Mouse (Mus musculus): ENCODE measurements around the gene Kdsr. TPM values are rescaled to one million over a fixed set of nuclear protein-coding genes. Genes with fewer than 3 reads are reported as not detected.

Gene Kdsr
- total and polyA plus RNA-seq, 2 experiments from 2014 or later: 8.9 to 17.6 TPM

DNA sequence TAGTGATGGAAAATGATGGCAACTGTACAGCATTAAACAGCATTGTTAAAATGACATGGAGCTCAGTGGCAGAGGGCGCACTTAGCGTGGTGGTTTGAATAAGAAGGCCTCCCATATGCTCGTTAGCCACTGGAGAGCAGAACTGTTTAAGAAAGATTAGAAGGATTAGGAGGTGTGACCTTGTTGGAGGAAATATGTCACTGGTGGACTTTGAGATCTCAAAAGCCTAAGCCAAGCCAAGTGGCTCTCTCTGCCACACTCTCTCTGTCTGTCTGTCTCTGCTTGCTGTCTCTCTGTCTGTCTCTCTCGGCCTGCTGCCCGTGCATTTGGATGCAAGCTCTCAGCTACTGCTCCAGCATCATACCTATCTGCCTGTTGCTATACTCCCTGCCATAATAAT, 63.1 kb downstream of the Kdsr start:
- Histone ChIP-seq H3K27me3 (ENCODE audit: insufficient read depth, low read length) (no peaks in the 10 kb centered on the region), H3K36me3 (ENCODE audit: insufficient read depth, low read length) (no peaks in the 10 kb centered on the region), H3K9me3 (ENCODE audit: low read length) (no peaks in the 10 kb centered on the region), H3K4me3 (ENCODE audit: low read length) (no peak overlapping the region), H3K4me1 (ENCODE audit: insufficient read depth, low read length) (0 out of 2 replicates have a peak, but pooled peaks cover 3% of the 10 kb centered on the region), H3K27ac (no peak overlapping the region), H3K9ac (replicated peaks; ENCODE audit: low read length) (no peak overlapping the region), H3K4me2 (ENCODE audit: low read depth, low read length) (no peak overlapping the region)
- no peak for ATAC-seq
- no peak for TF ChIP-seq CTCF (IDR thresholded peaks at IDR 0.05; ENCODE audit: low read depth)
- no peak for DNase-seq (ENCODE audit: low spot score)
- WGBS: 86% methylated on average over 5 of the region's 5 CpGs

DNA sequence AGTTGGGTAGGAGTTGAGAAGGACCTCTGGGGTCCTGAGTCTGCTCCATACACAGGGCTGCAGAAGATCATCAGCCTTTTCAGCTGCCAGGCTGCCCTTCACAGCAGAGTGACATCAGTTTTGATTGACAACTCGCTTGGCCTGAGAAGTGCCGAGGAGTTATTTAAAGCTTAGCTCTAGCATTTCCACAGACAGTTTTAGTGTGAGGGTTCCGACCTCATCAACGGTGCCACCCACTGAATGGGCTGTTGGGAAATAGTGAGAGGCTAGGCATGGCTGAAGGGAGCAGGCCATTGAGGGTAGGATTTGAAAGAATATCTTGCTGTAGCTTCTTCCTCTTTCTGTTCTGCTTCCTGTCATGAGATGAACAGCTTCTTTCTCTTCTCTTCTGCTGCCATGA, 63.9 kb downstream of the Kdsr start:
- WGBS: 84% methylated on average over 4 of the region's 4 CpGs
- Histone ChIP-seq H3K4me2 (ENCODE audit: low read depth, low read length) (no peak overlapping the region), H3K4me3 (ENCODE audit: low read length) (no peak overlapping the region), H3K27ac (no peak overlapping the region), H3K4me1 (ENCODE audit: insufficient read depth, low read length) (no peaks in the 10 kb centered on the region), H3K36me3 (ENCODE audit: insufficient read depth, low read length) (no peaks in the 10 kb centered on the region), H3K9ac (replicated peaks; ENCODE audit: low read length) (no peak overlapping the region), H3K9me3 (ENCODE audit: low read length) (no peaks in the 10 kb centered on the region), H3K27me3 (ENCODE audit: insufficient read depth, low read length) (no peaks in the 10 kb centered on the region)
- DNase-seq (ENCODE audit: low spot score) (no peak), ATAC-seq (no peak)
- no peak for TF ChIP-seq CTCF (IDR thresholded peaks at IDR 0.05; ENCODE audit: low read depth)

- 87% methylated on average over 6 of the region's 6 CpGs for WGBS
- Histone ChIP-seq H3K4me3 (ENCODE audit: low read length) (no peak overlapping the region), H3K9ac (replicated peaks; ENCODE audit: low read length) (no peak overlapping the region), H3K27me3 (ENCODE audit: insufficient read depth, low read length) (no peaks in the 10 kb centered on the region), H3K9me3 (ENCODE audit: low read length) (no peaks in the 10 kb centered on the region), H3K4me2 (ENCODE audit: low read depth, low read length) (no peak overlapping the region), H3K27ac (no peak overlapping the region), H3K4me1 (ENCODE audit: insufficient read depth, low read length) (no peaks in the 10 kb centered on the region), H3K36me3 (ENCODE audit: insufficient read depth, low read length) (no peaks in the 10 kb centered on the region)
- TF ChIP-seq CTCF (IDR thresholded peaks at IDR 0.05; ENCODE audit: low read depth): no peak
- no peak for ATAC-seq
- no peak for DNase-seq (ENCODE audit: low spot score)
These were observed 65.2 kb downstream of the Kdsr start for GRCm38 (mm10) chr1:106694316-106694715.

GRCm38 (mm10) chr1:106692599-106692998, 66.9 kb downstream of the Kdsr start:
- ATAC-seq: no peak
- no peaks in the 10 kb centered on the region for H3K27me3 ChIP-seq (ENCODE audit: insufficient read depth, low read length)
- no peak for DNase-seq (ENCODE audit: low spot score)
- no peak overlapping the region for H3K9ac ChIP-seq (replicated peaks; ENCODE audit: low read length)
- no peak for TF ChIP-seq CTCF (IDR thresholded peaks at IDR 0.05; ENCODE audit: low read depth)
- no peaks in the 10 kb centered on the region for H3K4me1 ChIP-seq (ENCODE audit: insufficient read depth, low read length)
- no peak overlapping the region for H3K4me3 ChIP-seq (ENCODE audit: low read length)
- no peaks in the 10 kb centered on the region for H3K36me3 ChIP-seq (ENCODE audit: insufficient read depth, low read length)
- H3K4me2 ChIP-seq (ENCODE audit: low read depth, low read length): no peak overlapping the region
- H3K27ac ChIP-seq: no peak overlapping the region
- no peaks in the 10 kb centered on the region for H3K9me3 ChIP-seq (ENCODE audit: low read length)

DNA sequence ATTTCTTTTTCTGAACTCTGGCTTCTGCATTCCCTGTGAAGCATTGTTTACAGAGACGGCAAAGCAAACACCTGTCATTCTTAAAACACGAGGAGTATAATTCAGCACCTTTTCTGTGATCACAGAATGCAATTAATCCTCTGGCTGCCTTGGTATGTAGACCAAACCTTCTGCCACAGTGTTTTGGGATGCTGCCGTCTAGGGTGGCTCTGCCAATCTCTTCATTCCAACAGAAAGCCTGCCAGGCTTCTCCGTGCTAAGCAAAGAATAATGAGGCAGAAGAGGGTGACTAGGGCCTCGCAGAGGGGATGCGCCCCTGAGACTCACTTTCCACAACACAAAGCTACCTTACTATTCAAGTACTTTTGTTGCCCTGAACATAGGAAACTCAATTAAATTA, 68.6 kb downstream of the Kdsr start:
- no peak overlapping the region for H3K4me2 ChIP-seq (ENCODE audit: low read depth, low read length)
- no peaks in the 10 kb centered on the region for H3K9me3 ChIP-seq (ENCODE audit: low read length)
- no peak for ATAC-seq
- WGBS: 50% methylated on average over 6 of the region's 6 CpGs
- H3K9ac ChIP-seq (replicated peaks; ENCODE audit: low read length): no peak overlapping the region
- no peak overlapping the region for H3K4me3 ChIP-seq (ENCODE audit: low read length)
- H3K4me1 ChIP-seq (ENCODE audit: insufficient read depth, low read length): no peaks in the 10 kb centered on the region
- H3K36me3 ChIP-seq (ENCODE audit: insufficient read depth, low read length): no peaks in the 10 kb centered on the region
- H3K27ac ChIP-seq: no peak overlapping the region
- no peak for TF ChIP-seq CTCF (IDR thresholded peaks at IDR 0.05; ENCODE audit: low read depth)
- peak; percentile 26 for DNase-seq (ENCODE audit: low spot score)
- H3K27me3 ChIP-seq (ENCODE audit: insufficient read depth, low read length): no peaks in the 10 kb centered on the region

DNA sequence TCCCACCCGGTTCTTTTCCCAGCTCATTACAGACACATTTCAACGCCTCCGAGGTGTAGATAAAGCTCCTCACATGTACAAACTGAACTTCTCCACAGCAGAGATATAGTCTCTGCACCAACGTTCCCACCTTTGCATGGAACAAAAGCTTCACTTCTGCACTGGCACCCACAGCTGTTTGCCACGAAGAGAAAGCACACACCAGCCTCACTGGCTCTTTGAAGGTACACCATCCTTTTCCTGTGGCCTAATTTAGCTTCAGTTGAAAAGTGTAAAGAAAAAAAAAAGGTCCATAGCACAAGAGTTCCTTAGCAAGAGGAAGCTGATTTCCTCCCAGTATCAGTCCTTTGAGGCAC, 71.4 kb downstream of the Kdsr start:
- no peak for ATAC-seq
- no peak for DNase-seq (ENCODE audit: low spot score)
- H3K9ac ChIP-seq (replicated peaks; ENCODE audit: low read length): no peak overlapping the region
- no peak overlapping the region for H3K4me3 ChIP-seq (ENCODE audit: low read length)
- H3K4me1 ChIP-seq (ENCODE audit: insufficient read depth, low read length): no peaks in the 10 kb centered on the region
- no peaks in the 10 kb centered on the region for H3K27me3 ChIP-seq (ENCODE audit: insufficient read depth, low read length)
- no peaks in the 10 kb centered on the region for H3K36me3 ChIP-seq (ENCODE audit: insufficient read depth, low read length)
- no peaks in the 10 kb centered on the region for H3K9me3 ChIP-seq (ENCODE audit: low read length)
- no peak for TF ChIP-seq CTCF (IDR thresholded peaks at IDR 0.05; ENCODE audit: low read depth)
- H3K27ac ChIP-seq: no peak overlapping the region
- H3K4me2 ChIP-seq (ENCODE audit: low read depth, low read length): no peak overlapping the region
- WGBS: 82% methylated on average over 5 of the region's 5 CpGs

DNA sequence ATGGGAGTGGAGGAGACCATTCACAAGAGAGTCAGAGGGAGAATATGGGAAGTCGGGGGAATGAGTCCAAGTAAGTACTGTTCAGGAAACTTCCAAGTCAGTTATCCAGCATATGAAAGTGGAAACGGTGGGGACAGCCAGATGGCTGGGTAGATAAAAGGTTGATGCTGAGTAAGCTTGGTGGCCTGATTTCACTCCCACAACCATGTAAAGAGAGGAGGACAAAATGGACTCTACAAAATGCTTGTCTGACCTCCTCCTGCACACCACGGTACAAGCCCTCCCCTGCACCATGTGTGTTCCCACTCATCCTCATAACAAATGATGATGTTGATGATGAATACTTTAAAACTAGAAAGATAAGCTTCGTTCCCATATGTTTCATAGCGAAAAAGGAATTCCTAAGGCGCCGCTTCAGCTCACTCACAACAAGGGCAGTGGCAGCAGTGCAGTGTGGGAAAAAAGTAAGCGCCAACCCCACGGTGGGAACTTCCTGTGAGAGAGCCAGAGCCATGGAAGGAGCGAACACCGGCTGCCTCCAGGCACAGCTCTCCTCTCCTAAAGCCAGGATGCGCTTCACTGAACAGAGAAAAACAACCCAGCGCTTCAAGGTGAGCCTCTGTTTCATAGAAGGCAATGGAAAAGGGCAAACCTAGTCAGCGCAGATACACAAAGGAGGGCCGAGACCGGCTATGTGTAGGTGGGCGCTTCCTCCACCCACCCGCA, 71.9 kb downstream of the Kdsr start:
- DNase-seq (ENCODE audit: low spot score) (no peak), ATAC-seq (no peak)
- H3K4me2 ChIP-seq (ENCODE audit: low read depth, low read length): no peak overlapping the region
- no peak overlapping the region for H3K27ac ChIP-seq
- H3K36me3 ChIP-seq (ENCODE audit: insufficient read depth, low read length): no peaks in the 10 kb centered on the region
- H3K27me3 ChIP-seq (ENCODE audit: insufficient read depth, low read length): no peaks in the 10 kb centered on the region
- TF ChIP-seq CTCF (IDR thresholded peaks at IDR 0.05; ENCODE audit: low read depth): no peak
- no peaks in the 10 kb centered on the region for H3K4me1 ChIP-seq (ENCODE audit: insufficient read depth, low read length)
- H3K4me3 ChIP-seq (ENCODE audit: low read length): no peak overlapping the region
- WGBS: 85% methylated on average over 18 of the region's 18 CpGs
- H3K9ac ChIP-seq (replicated peaks; ENCODE audit: low read length): no peak overlapping the region
- no peaks in the 10 kb centered on the region for H3K9me3 ChIP-seq (ENCODE audit: low read length)

Measured in hindbrain, postnatal 0 days (tissue).